Mouse (Mus musculus): ENCODE data around the gene Cyp4a12b. TPM values are rescaled to one million over a fixed set of nuclear protein-coding genes. Genes with fewer than 3 reads are reported as not detected.

The Cyp4a12b gene
- 0.16 and 0.29 TPM in 2 replicates for polyA plus RNA-seq (2021; fragmentation: Nextera tagmentation)
- long read RNA-seq, experiment 1 = 0 reads
- long read RNA-seq, experiment 2 = 0 reads

GRCm38 (mm10) chr4:115411324-115411723 is at the start of gene Cyp4a12b:
Gene Cyp4a12b, plus strand, starts transcription at chr4:115411624.

GRCm38 (mm10) chr4:115452304-115452703 is 40.9 kb downstream of the Cyp4a12b start, which contains the start of gene Cyp4a30b:
Gene Cyp4a30b, plus strand, starts transcription at chr4:115452604.

Other genes with a start within 250 kb of the Cyp4a12b start
- not detected in 2 replicates for gene Cyp4a29, start 169.5 kb upstream of the Cyp4a12b start, polyA plus RNA-seq (2021; fragmentation: Nextera tagmentation)
- gene Cyp4a12a, start 112.6 kb upstream of the Cyp4a12b start, polyA plus RNA-seq (2021; fragmentation: Nextera tagmentation) = not detected in 2 replicates
- gene Cyp4a30b, start 41.0 kb downstream of the Cyp4a12b start, polyA plus RNA-seq (2021; fragmentation: Nextera tagmentation) = not detected in 2 replicates
- not detected in 2 replicates for gene Cyp4a14, start 84.5 kb downstream of the Cyp4a12b start, polyA plus RNA-seq (2021; fragmentation: Nextera tagmentation)
- not detected in 2 replicates for gene Cyp4a10, start 106.6 kb downstream of the Cyp4a12b start, polyA plus RNA-seq (2021; fragmentation: Nextera tagmentation)
- gene Cyp4a31, start 152.0 kb downstream of the Cyp4a12b start, polyA plus RNA-seq (2021; fragmentation: Nextera tagmentation) = not detected in 2 replicates
- gene Cyp4a32, start 189.3 kb downstream of the Cyp4a12b start, polyA plus RNA-seq (2021; fragmentation: Nextera tagmentation) = not detected in 2 replicates
- 0.56 and 0.89 TPM in 2 replicates for gene Cyp4b1, start 236.1 kb downstream of the Cyp4a12b start, polyA plus RNA-seq (2021; fragmentation: Nextera tagmentation)

Measured in left cerebral cortex, adult 6 months (tissue).